Mouse (Mus musculus) neural tube, embryonic 10.5 days (tissue): ENCODE measurements around the gene Slc2a1.

Source experiments
- DNase-seq: peaks from one replicate; pipeline ENCODE4 v3.0.0-alpha.2; 2017; ENCODE audit warnings: low spot score; ENCODE audit errors: extremely low spot score

Gene Slc2a1

DNA sequence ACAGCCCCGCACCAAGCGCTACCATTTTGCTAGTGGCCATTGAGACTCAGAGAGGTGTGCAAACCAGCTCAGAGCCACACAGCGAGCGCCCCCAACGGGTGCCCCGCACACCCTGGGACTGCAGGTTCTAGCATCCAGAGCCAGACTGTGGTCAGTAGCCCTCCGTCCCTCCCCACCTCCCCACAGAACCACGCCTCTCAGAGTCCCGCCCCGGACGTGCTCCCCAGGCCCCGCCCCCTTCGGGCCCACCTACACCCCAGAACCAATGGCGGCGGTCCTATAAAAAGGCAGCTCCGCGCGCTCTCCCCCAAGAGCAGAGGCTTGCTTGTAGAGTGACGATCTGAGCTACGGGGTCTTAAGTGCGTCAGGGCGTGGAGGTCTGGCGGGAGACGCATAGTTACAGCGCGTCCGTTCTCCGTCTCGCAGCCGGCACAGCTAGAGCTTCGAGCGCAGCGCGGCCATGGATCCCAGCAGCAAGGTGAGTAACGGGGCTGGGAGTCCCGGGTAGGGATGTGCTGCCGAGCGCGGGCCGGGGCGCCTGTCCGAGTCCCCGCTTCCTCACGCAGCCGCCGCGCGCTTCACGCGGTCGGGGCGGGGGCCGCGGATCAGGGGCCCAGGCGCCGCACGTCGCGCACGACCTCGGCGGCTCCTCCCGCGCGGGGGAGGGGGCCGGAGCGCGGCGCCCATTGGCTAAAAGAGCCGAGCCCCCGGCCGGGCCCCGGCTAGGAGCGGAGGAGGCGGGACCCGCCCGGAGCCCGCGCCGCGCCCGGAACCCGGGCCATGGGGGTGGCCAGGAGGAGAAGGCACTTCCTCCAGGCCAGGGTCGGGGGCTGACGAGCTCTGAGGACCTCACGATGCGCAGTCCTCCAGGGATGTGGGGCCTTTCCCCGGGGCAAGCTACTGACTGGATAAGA lies at the start of gene Slc2a1:
Gene Slc2a1, plus strand, starts transcription at position 217 of the 914 bp plus-strand sequence.
- peak; percentile 99 for DNase-seq

GRCm38 (mm10) chr4:119066791-119067190 lies 41.7 kb upstream of the Slc2a1 start:
- DNase-seq, result no peak

GRCm38 (mm10) chr4:119067204-119067603 lies 41.3 kb upstream of the Slc2a1 start:
- no peak for DNase-seq

DNA sequence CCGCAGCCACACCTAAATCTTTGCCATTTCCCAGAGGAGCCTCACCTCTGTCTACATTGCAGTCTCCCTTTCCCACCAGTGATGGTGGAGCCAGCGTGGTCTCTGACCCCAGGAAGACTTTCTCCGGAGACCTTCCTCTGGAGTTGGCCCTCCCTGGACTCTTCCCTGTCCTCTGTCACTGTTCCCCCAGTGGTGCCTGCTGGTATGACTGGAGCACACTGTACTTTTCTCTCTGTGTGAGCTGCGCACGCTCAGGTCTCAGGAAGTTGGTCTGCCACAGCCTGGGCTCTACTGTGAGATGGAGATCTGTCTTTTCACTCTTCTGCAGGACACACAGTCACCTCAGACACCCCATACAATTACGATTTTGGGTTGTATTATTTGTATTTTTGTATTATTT lies 39.6 kb upstream of the Slc2a1 start:
- no peak for DNase-seq

- no peak for DNase-seq
These were observed 38.3 kb upstream of the Slc2a1 start for GRCm38 (mm10) chr4:119070181-119070580.

DNA sequence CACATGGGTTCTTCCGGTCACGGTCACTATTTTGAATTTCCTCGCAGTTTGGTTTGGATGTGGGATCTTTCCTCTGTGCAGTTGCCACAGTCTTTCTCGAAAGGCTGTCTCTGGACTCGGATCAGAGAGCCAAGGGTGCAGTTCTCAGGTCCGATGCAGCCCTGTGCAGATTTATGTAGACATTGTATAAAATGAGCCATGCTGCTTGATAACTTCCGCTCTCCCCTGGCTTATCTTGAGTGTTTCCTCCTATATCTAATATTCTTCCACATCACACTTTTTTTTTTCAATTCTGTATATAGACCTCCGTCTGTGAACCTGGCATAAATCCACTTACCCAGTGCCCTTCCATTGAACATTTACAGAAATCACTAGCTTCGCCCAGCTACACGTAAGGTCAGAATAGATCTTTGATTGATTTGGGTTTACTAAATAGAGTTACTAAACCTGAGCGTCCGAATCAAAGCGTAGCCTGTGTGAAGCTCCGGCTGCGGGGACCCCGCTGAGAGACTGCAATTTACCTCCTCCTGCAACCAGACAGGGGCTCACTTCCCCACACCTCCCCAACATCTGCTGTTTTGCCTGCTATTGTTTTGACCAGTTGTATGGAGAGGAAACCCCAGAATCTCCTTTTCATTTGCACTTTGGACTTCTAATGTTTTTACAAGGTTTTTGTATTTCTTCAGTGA lies 37.4 kb upstream of the Slc2a1 start:
- peak; percentile 50 for DNase-seq

DNA sequence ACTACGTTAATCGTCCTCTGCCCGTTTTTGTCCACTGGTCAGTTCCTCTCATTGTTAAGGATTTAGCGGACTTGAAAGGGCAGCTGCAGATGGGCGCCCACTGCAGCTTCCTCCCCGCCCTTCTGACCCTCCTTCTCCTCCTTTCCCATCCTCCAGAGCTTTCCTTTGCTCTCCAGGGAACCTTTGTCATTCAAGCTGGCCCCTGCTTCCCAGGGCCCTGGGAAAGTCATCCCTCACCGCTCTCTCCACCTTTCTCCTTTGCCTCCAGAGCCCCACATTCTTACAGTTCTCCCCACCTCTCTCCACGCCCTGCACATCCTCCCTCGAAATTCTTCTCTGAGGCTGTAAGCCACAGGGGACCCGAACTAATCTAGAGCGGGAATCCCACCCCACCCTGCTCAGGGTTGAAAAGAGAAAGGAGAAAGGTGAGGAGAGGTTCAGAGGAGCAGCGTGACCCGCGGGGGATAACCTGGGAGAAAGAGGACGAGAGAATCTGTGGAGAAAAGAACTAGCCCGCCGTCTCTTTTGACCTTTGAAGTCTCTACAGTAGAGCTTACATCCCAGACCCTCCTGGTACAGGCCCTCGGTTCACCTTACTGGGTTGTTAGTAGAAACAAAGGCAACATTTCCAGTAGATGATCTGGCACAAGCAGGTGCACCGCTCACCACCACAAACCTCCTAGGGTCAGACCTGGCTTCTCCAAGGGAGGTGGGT lies 36.7 kb upstream of the Slc2a1 start:
- peak; percentile 68 for DNase-seq

GRCm38 (mm10) chr4:119072363-119072940 lies 36.1 kb upstream of the Slc2a1 start:
- DNase-seq, result no peak

- peak; percentile 78 for DNase-seq
These were observed 35.5 kb upstream of the Slc2a1 start for GRCm38 (mm10) chr4:119072941-119073451.

DNA sequence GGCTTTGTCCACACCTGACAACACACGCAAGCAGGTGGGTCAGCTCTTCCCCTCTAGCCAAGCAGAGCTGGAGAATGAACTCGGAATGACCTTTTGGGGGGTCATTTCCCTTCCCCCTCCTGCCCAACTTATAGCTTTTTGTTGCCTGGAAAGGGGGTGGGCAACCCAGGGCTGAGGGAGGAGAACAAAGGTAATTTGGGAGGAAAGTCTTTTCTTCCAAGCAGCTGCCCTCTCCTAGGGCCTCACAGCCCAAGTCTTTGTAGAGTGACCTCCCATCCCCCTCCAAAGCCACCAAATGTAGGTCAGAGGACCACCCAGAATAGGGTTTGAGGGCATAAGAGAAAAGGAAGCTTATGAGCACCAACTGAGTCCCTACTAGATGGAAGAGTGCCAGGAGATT lies 34.9 kb upstream of the Slc2a1 start:
- peak; percentile 41 for DNase-seq

- no peak for DNase-seq
These were observed 33.9 kb upstream of the Slc2a1 start for GRCm38 (mm10) chr4:119074596-119074995.

DNA sequence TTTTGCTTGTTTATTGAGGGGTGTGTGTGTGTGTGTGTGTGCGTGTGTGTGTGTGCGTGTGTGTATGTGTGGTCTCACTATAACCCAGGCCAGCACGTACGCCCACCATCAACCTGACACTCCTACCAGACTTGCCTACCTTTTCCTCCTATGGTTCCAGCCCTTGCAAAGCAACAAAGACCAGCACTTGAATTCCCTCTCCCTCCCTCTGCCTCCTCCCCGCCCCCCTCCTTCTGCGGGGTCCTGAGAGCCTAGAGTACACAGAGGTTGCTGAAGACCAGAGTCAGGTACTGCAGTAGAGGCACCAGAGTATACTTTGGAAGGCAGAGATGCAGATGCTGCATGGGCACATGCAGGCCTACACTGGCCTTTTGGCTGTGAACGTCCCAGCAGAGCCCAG lies 33.2 kb upstream of the Slc2a1 start:
- DNase-seq, result no peak

DNA sequence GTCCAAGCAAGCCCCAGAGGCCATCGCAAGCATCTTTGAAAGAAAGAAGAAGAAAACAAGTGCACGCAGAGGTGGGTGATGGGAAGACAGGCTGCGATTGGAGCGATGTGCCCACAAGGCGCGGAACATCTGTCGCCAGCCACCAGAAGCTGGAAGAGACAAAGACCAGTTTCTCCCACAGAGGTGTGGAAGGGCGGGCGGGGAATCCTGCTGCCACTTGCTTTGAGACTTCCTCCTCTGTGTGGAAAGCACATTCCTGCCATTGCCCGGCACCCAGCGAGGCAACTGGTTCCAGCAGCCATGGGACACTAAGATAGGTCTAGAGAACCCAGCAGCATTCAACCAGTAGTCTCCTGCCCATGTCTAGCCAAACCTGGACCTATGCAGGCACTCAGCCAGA lies 32.2 kb upstream of the Slc2a1 start:
- DNase-seq, result no peak

- no peak for DNase-seq
These were observed 31.3 kb upstream of the Slc2a1 start for GRCm38 (mm10) chr4:119077084-119077682.

DNA sequence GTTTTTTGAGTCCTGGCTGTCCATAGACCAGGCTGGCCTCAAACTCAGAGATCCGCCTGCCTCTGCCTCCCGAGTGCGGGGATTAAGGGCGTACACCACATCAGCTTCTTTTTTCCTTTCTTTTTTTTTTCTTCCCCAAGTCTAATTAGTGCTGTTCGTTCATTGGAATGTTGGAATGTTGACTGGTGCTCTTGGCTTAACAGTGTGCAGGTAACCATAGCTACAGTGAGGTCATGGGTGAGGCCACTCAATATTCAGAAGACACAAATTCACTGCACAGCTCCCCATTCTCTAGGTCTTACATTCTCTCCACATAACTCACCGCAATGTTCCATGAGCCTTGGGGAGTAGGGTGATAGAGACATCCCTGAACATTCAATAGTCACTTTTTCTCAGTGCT lies 28.6 kb upstream of the Slc2a1 start:
- no peak for DNase-seq

- no peak for DNase-seq
These were observed 25.7 kb upstream of the Slc2a1 start for GRCm38 (mm10) chr4:119082740-119083231.

- DNase-seq, result no peak
These were observed 20.1 kb upstream of the Slc2a1 start for GRCm38 (mm10) chr4:119088424-119088823.

DNA sequence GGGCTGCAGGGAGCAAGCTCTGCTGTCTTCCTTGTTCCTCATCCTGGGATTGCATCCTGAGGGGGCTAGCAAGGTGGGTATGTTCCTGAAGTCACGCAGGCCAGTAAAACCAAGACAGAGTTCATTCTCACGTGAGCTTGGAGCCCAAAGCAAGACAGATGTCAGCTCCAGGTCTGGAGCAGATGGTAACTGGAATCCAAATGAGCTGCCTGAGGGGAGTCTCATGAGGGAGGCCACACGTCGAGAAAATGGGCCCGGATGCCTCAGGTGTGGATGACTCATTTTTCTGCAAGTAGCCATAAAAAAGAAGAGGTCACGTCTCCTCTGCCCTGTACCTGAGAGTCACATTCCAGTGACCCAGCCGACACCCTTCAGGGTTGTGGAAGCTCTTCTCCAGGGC lies 14.6 kb upstream of the Slc2a1 start:
- DNase-seq, result no peak

- DNase-seq, result no peak
These were observed 13.5 kb upstream of the Slc2a1 start for GRCm38 (mm10) chr4:119094987-119095386.

DNA sequence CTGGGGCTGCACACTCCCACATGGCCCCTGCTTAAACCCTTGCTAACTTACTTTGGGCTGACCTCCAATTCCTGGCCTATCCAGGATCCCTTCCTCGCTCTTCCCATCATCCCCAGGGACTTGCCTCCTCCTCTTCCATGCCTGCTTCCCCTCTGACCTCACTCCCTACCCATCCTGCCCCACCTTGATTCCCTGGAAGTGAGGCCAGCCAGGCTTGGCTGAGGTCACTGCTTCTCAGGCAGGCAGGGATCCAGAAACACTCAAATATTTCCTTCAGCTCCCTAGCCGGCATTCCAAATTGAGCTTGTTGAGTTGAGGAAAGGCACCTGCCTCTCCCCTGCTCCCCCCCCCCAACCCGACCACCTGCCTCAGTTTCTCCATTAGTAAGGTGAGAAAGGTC lies 12.1 kb upstream of the Slc2a1 start:
- DNase-seq, result no peak

- DNase-seq, result no peak
These were observed 11.1 kb upstream of the Slc2a1 start for GRCm38 (mm10) chr4:119097421-119097820.
